Mouse (Mus musculus): ENCODE measurements around the gene Urb1.

- no peak for TF ChIP-seq CTCF (IDR thresholded peaks at IDR 0.05)
- no peak for TF ChIP-seq POLR2A (IDR thresholded peaks at IDR 0.05; ENCODE audit: insufficient read depth, low read depth, low read length)
These were observed 34.2 kb downstream of the Urb1 start for GRCm38 (mm10) chr16:90775946-90776520.
